Mouse (Mus musculus) CH12.LX (cell line): ENCODE data around the gene Nyap1. TPM values are rescaled to one million over a fixed set of nuclear protein-coding genes. Genes with fewer than 3 reads are reported as not detected.

Experiments used
- DNase-seq: peaks from one replicate; pipeline ENCODE4 v3.0.0-alpha.2; 2013; ENCODE audit errors: extremely low read depth
- H3K27ac ChIP-seq: 2 replicates; pipeline ENCODE4 v1.5.1; 2012; ENCODE audit warnings: low read depth, mild to moderate bottlenecking, control low read depth, moderate library complexity; ENCODE audit not compliant: insufficient read depth
- H3K27me3 ChIP-seq: replicated peaks from 2 replicates; pipeline ENCODE3; 2012; ENCODE audit warnings: inconsistent platforms
- H3K36me3 ChIP-seq, 2 experiments: replicated peaks in 1 of 2; 2 replicates each; pipeline versions ENCODE3 to v1.6.1; 2012; ENCODE audit warnings: inconsistent platforms in 1 of 2, low read length in 1 of 2, mild to moderate bottlenecking in 1 of 2, mixed read lengths in 1 of 2, moderate library complexity in 1 of 2; ENCODE audit not compliant: control insufficient read depth in 1 of 2, insufficient read depth in 1 of 2
- H3K4me1 ChIP-seq, 2 experiments: 2 replicates each; pipeline ENCODE4 v1.6.1; 2012; ENCODE audit warnings: inconsistent platforms in 1 of 2, moderate library complexity in 1 of 2; ENCODE audit not compliant: insufficient read depth in 2 of 2, control insufficient read depth in 1 of 2
- H3K4me2 ChIP-seq: 2 replicates; pipeline ENCODE4 v1.6.1; 2012; ENCODE audit warnings: low read depth, mild to moderate bottlenecking, control low read depth; ENCODE audit not compliant: poor library complexity, insufficient read depth, severe bottlenecking
- H3K4me3 ChIP-seq, 3 experiments: fragments of 150-350 bp in 1 of 3; sonication (generic) in 1 of 3; replicated peaks in 1 of 3; 2 replicates each; pipeline versions ENCODE3 to v1.5.1; 2011 to 2012; ENCODE audit warnings: low read depth in 2 of 3, low read length in 2 of 3, mild to moderate bottlenecking in 2 of 3, moderate library complexity in 2 of 3, control low read depth in 1 of 3, improper control_type of control experiment in 1 of 3, inconsistent platforms in 1 of 3, mixed read lengths in 1 of 3; ENCODE audit not compliant: poor library complexity in 1 of 3
- H3K79me2 ChIP-seq: replicated peaks from 2 replicates; pipeline ENCODE4 v1.6.1; 2012; ENCODE audit warnings: mild to moderate bottlenecking, moderate library complexity; ENCODE audit not compliant: control insufficient read depth, poor library complexity, insufficient read depth, severe bottlenecking; ENCODE audit errors: extremely low read depth
- H3K9ac ChIP-seq: 2 replicates; pipeline ENCODE4 v1.6.1; 2012; ENCODE audit warnings: low read depth, mild to moderate bottlenecking, control low read depth, moderate library complexity; ENCODE audit not compliant: insufficient read depth
- H3K9me3 ChIP-seq: replicated peaks from 2 replicates; pipeline ENCODE3; 2012; ENCODE audit warnings: low read length, inconsistent platforms, mixed read lengths
- CTCF ChIP-seq, 2 experiments: IDR thresholded peaks in 1 of 2; conservative IDR thresholded peaks in 1 of 2; 2 replicates each; pipeline ENCODE4 v1.5.1; 2011 to 2012; ENCODE audit warnings: low read depth in 2 of 2, low read length in 2 of 2, improper control_type of control experiment in 1 of 2, inconsistent platforms in 1 of 2, mild to moderate bottlenecking in 1 of 2, moderate library complexity in 1 of 2
- E2F4 ChIP-seq: IDR thresholded peaks from 2 replicates; pipeline ENCODE4 v1.6.1; 2011; ENCODE audit warnings: low read depth, low read length, improper control_type of control experiment; ENCODE audit not compliant: insufficient replicate concordance
- ELF1 ChIP-seq: IDR thresholded peaks from 2 replicates; pipeline ENCODE4 v1.6.1; 2014; ENCODE audit warnings: low read depth, mild to moderate bottlenecking, inconsistent platforms, low read length, improper control_type of control experiment
- ETS1 ChIP-seq: conservative IDR thresholded peaks from 2 replicates; pipeline ENCODE4 v1.6.1; 2012; ENCODE audit warnings: low read depth, mild to moderate bottlenecking, inconsistent platforms, low read length, improper control_type of control experiment, moderate library complexity
- HCFC1 ChIP-seq: IDR thresholded peaks from 2 replicates; pipeline ENCODE4 v1.6.1; 2012; ENCODE audit warnings: low read depth, mild to moderate bottlenecking, inconsistent platforms, low read length, improper control_type of control experiment
- IRF4 ChIP-seq: IDR thresholded peaks from 2 replicates; pipeline ENCODE4 v1.6.1; 2014; ENCODE audit warnings: low read depth, mild to moderate bottlenecking, inconsistent platforms, low read length, improper control_type of control experiment
- JUN ChIP-seq: IDR thresholded peaks from 2 replicates; pipeline ENCODE4 v1.6.1; 2011; ENCODE audit warnings: low read depth, mild to moderate bottlenecking, low read length, improper control_type of control experiment, moderate library complexity; ENCODE audit not compliant: insufficient read depth
- KAT2A ChIP-seq: IDR thresholded peaks from 2 replicates; pipeline ENCODE4 v1.6.1; 2012; ENCODE audit warnings: low read length, improper control_type of control experiment, inconsistent platforms; ENCODE audit not compliant: insufficient replicate concordance
- MAX ChIP-seq: IDR thresholded peaks from 2 replicates; pipeline ENCODE4 v1.6.1; 2011; ENCODE audit warnings: low read length, improper control_type of control experiment
- NRF1 ChIP-seq: IDR thresholded peaks from 2 replicates; pipeline ENCODE4 v1.6.1; 2014; ENCODE audit warnings: low read depth, mild to moderate bottlenecking, inconsistent platforms, low read length, improper control_type of control experiment, moderate library complexity
- PAX5 ChIP-seq: IDR thresholded peaks from 2 replicates; pipeline ENCODE4 v1.6.1; 2012; ENCODE audit warnings: low read length, inconsistent platforms, mixed read lengths
- RCOR1 ChIP-seq: conservative IDR thresholded peaks from 2 replicates; pipeline ENCODE4 v1.6.1; 2012; ENCODE audit warnings: low read depth, mild to moderate bottlenecking, inconsistent platforms, low read length, improper control_type of control experiment
- SMC3 ChIP-seq: IDR thresholded peaks from 2 replicates; pipeline ENCODE4 v1.6.1; 2011; ENCODE audit warnings: low read depth, low read length, improper control_type of control experiment
- TBP ChIP-seq: conservative IDR thresholded peaks from 2 replicates; pipeline ENCODE4 v1.6.1; 2011; ENCODE audit warnings: low read depth, low read length, improper control_type of control experiment
- TCF12 ChIP-seq: IDR thresholded peaks from 2 replicates; pipeline ENCODE4 v1.6.1; 2014; ENCODE audit warnings: low read depth, mild to moderate bottlenecking, inconsistent platforms, low read length, improper control_type of control experiment
- UBTF ChIP-seq: IDR thresholded peaks from 2 replicates; pipeline ENCODE4 v1.6.1; 2012; ENCODE audit warnings: low read depth, mild to moderate bottlenecking, inconsistent platforms, low read length, improper control_type of control experiment, moderate library complexity
- ZC3H11A ChIP-seq: IDR thresholded peaks from 2 replicates; pipeline ENCODE4 v1.6.1; 2012; ENCODE audit warnings: low read depth, mild to moderate bottlenecking, inconsistent platforms, low read length, improper control_type of control experiment
- dilution Hi-C: fragments of 300-500 bp; cut with MboI; formaldehyde crosslinking; loops from 2 replicates; pipeline ENCODE4 v1.14.3; 2020; ENCODE audit warnings: low sequenced_read_pairs; ENCODE audit not compliant: extremely low pct_unique_long_range_greater_than_20kb, extremely low pct_ligation_motif_present
- in situ Hi-C: fragments of 300-500 bp; cut with MboI; formaldehyde crosslinking; loops from 3 replicates; pipeline ENCODE4 v1.14.3; 2019; ENCODE audit warnings: low sequenced_read_pairs, low pct_ligation_motif_present, low pct_unique_long_range_greater_than_20kb, mixed read lengths
- polyA plus RNA-seq: library from polyadenylated mRNA; unstranded; fragments of >175 nt; gene quantifications from 2 replicates; pipeline ENCODE4 v1.2.1, GENCODE M21; 2012; ENCODE audit warnings: low read depth; ENCODE audit not compliant: insufficient read length
- total RNA-seq, 2 experiments: library from RNA; depleted of rRNA; stranded (reverse); fragments of 300-350 nt in 1 of 2; fragments of >200 nt in 1 of 2; gene quantifications; 2 replicates each; pipeline ENCODE4 v1.2.3; 2012 to 2014

Nyap1 gene
- total and polyA plus RNA-seq, 3 experiments: 0.28 to 1.4 (median 0.43) TPM

- no peaks in the 10 kb centered on the region for H3K9me3 ChIP-seq
- no peak overlapping the region for H3K4me2 ChIP-seq
- H3K27ac ChIP-seq: no peak overlapping the region
- dilution Hi-C loops (no loop called here), in situ Hi-C loops (no loop called here)
- H3K27me3 ChIP-seq: no peaks in the 10 kb centered on the region
- no peak for DNase-seq
- no peaks in the 10 kb centered on the region for H3K79me2 ChIP-seq
- no peak overlapping the region for H3K9ac ChIP-seq
- TF ChIP-seq HCFC1 (no peak), ETS1 (no peak), JUN (no peak), TBP (no peak), NRF1 (no peak), E2F4 (no peak), SMC3 (no peak), PAX5 (no peak), MAX (no peak), RCOR1 (no peak), TCF12 (no peak), ZC3H11A (no peak), UBTF (no peak), CTCF (conservative IDR thresholded peaks at IDR 0.05 in 1 of 2, IDR thresholded peaks at IDR 0.05 in 1 of 2; ENCODE audit: low read depth in 2 of 2, low read length in 2 of 2) (no peak), IRF4 (no peak)
- TF ChIP-seq, all 38 proteins: peak for 0
- H3K36me3 ChIP-seq: no peaks in the 10 kb centered on the region
- peaks cover 4 to 22% of the 10 kb centered on the region in 2 experiments; a peak in 3 of 4 replicates for H3K4me1 ChIP-seq
- H3K4me3 ChIP-seq: no peak overlapping the region
Observed at GRCm38 (mm10) chr5:137695930-137696329, 45.5 kb downstream of the Nyap1 start.

DNA sequence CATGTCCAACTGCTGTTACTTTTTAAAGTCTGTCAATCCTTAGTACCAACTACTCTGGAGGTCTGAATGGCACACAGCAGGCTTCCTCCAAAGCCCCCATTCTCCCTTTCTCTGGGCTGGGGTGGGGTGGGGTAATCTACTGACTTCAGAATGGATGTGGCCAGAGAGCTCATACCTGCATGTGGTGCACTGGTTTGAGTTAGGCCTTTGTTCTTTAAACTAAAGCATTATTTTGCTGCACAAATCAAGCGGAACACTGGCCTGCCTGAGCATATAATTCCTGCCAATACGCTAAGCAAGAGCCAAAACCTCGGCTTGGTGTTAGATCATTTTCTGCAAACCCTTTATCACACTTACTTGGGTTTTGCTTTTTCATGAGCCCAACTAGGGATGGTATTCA is 46.6 kb downstream of the Nyap1 start:
- no peak overlapping the region for H3K27ac ChIP-seq
- H3K4me1 ChIP-seq: peaks cover 4 to 22% of the 10 kb centered on the region in 2 experiments; a peak in 3 of 4 replicates
- DNase-seq: no peak
- dilution Hi-C loops (no loop called here), in situ Hi-C loops (no loop called here)
- H3K79me2 ChIP-seq: no peaks in the 10 kb centered on the region
- no peak overlapping the region for H3K4me3 ChIP-seq
- no peaks in the 10 kb centered on the region for H3K36me3 ChIP-seq
- TF ChIP-seq E2F4: no peak
- TF ChIP-seq IRF4: no peak
- TF ChIP-seq ZC3H11A: no peak
- no peak for TF ChIP-seq ELF1
- TF ChIP-seq KAT2A: no peak
- H3K9ac ChIP-seq: no peak overlapping the region
- H3K9me3 ChIP-seq: no peaks in the 10 kb centered on the region
- H3K27me3 ChIP-seq: no peaks in the 10 kb centered on the region
- no peak overlapping the region for H3K4me2 ChIP-seq
